Mouse (Mus musculus) fibroblast of lung, adult 2 months (primary cell): ENCODE results near the gene Cyp2b10.
"Not testable (repeated sequence)": the region's sequence is repeated elsewhere in the genome, so short reads cannot be mapped to it uniquely, and the experiment has no call there.

Source experiments
- DNase-seq: peaks from one replicate; pipeline ENCODE4 v3.0.0-alpha.2; 2011; ENCODE audit warnings: low read depth

The Cyp2b10 gene

DNA sequence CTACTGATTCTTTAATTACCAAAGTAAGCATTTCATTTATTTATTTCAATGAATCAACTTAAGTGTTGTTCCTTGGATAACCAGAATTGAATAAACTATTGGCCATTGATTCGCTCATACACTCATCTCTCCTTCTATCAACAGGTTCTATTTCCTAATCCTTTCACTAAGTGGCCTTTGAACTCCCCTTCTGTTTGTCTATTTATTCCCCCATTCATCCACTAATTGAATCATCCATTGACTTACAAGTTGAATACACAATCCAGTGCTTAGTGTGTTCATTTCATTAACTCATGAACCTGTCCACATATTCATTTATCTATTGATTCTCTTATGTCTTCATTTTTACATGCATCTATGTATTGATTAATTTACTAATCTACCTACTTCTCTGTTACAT lies 18.7 kb downstream of the Cyp2b10 start:
- no peak for DNase-seq

DNA sequence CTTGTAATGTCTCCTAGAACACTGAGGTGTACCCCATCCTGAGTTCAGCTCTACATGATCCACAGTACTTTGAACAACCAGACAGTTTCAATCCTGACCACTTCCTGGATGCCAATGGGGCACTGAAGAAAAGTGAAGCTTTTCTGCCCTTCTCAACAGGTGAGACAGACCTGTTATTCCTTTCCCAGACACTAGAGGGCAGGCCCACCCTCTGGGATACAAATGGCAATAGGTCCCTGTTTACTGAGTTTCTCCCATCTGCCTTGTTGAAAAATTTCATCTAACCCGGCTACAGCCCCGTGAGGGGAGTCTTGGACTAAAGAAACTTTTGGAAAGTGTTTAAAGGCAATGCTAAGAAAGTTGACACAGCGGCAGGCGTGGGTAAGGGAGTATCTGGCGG lies 19.9 kb downstream of the Cyp2b10 start:
- DNase-seq = not testable (repeated sequence)

DNA sequence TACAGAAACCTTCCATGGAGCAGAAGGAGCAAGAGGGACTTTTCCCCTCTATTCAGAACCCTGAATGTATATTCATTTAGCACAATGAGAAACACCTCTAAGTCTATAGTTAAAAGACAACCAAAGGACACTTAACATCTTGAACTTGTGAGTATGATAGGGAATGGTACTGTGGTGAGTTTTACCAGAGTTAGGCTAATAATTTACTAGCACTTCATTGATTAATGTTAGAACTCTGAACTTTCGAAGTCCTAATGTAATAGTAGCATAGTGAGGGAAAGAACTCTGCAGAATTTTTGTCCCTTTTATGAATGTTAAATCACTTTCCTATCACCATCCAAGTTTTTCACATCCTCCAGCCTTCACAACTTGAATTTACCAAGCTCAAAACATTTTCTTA lies 22.0 kb downstream of the Cyp2b10 start:
- no peak for DNase-seq

DNA sequence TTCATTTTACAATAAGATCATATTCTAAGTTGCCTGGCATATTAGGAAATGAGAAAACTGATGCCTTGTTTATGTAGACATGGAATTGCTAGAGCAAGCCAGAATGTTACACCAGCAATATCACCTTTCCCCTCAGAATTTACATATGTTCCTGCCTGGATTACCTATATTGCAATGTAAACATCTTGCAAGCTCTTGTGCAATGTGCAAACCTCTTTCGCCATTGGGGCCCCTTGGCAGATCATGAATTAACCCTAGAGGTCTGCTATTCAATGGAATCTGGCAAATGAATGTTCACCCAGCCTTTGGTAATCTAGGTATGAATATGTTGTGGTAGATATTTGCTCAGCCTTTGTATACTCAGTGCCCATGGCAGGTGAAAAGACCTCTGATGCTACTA lies 47.9 kb downstream of the Cyp2b10 start:
- DNase-seq = no peak
